Mouse (Mus musculus) neutrophil, adult 5-6 weeks (primary cell): ENCODE results near the gene Slc16a4. TPM values are rescaled to one million over a fixed set of nuclear protein-coding genes. Genes with fewer than 3 reads are reported as not detected.
A peak's percentile ranks its signal among the peaks of the same experiment; 100 is the strongest.
"Not testable (repeated sequence)": the region's sequence is repeated elsewhere in the genome, so short reads cannot be mapped to it uniquely, and the experiment has no call there.

Experiments
- ATAC-seq: fragments of 151-379, 151-347 bp; 2 replicates; pipeline ENCODE4 v1.8.0; 2017; ENCODE audit warnings: mild to moderate bottlenecking, moderate TSS enrichment; ENCODE audit not compliant: insufficient number of reproducible peaks, poor library complexity, low FRiP score, severe bottlenecking; ENCODE audit errors: extremely low read depth
- total RNA-seq: library from RNA; stranded (forward); fragments of 200-1000 nt; gene quantifications from 2 replicates; pipeline ENCODE4 v1.2.3, GENCODE M21; 2017

The Slc16a4 gene
- total RNA-seq, 1 experiment from 2014 or later, result not detected

- no peak for ATAC-seq
These were observed 4.9 kb upstream of the Slc16a4 start for GRCm38 (mm10) chr3:107286123-107286522.

DNA sequence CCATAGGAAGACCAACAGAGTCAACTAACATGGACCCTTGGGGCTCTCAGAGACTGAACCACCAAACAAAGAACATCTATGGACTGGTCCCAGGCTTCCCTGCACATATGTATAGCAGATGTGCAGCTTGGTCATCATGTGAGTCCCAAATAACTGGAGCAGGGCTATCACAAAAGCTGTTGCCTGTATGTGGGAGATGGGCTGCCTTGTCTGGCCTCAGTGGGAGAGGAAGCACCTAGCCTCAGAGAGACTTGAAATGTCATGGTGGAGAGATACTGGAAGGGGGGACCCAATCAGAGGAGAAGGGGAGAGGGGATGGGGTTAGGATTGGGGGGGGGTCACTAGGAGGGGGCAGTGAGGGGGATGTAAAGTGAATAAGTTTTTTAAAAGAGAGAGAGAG is 3.7 kb upstream of the Slc16a4 start:
- no peak for ATAC-seq

- no peak for ATAC-seq
These were observed 4.8 kb downstream of the Slc16a4 start for GRCm38 (mm10) chr3:107295672-107296360.

GRCm38 (mm10) chr3:107296917-107297316 is 5.9 kb downstream of the Slc16a4 start:
- ATAC-seq, result not testable (repeated sequence)

GRCm38 (mm10) chr3:107317338-107317737 is 26.3 kb downstream of the Slc16a4 start:
- no peak for ATAC-seq

DNA sequence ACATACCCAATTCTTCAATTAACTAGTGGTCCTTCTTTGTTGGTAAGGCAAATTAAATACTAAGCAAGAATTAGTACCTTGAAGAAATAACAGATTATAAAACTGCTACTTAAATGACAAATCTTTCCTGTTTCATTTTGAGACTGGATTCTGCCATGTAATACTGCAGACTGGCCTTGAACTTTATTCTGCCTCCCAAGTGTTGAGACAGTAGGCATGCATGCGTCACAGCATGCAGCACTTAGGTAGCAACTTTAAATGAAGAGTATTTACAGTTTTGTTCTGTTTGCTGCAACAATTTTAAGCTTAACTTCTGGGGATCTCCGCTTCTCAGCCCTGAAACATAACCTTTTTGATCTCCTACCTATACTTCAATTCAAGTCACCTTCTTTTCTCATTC is 30.1 kb downstream of the Slc16a4 start:
- ATAC-seq, result no peak

GRCm38 (mm10) chr3:107321776-107322175 is 30.7 kb downstream of the Slc16a4 start:
- no peak for ATAC-seq

GRCm38 (mm10) chr3:107326442-107326841 is 35.4 kb downstream of the Slc16a4 start:
- no peak for ATAC-seq

DNA sequence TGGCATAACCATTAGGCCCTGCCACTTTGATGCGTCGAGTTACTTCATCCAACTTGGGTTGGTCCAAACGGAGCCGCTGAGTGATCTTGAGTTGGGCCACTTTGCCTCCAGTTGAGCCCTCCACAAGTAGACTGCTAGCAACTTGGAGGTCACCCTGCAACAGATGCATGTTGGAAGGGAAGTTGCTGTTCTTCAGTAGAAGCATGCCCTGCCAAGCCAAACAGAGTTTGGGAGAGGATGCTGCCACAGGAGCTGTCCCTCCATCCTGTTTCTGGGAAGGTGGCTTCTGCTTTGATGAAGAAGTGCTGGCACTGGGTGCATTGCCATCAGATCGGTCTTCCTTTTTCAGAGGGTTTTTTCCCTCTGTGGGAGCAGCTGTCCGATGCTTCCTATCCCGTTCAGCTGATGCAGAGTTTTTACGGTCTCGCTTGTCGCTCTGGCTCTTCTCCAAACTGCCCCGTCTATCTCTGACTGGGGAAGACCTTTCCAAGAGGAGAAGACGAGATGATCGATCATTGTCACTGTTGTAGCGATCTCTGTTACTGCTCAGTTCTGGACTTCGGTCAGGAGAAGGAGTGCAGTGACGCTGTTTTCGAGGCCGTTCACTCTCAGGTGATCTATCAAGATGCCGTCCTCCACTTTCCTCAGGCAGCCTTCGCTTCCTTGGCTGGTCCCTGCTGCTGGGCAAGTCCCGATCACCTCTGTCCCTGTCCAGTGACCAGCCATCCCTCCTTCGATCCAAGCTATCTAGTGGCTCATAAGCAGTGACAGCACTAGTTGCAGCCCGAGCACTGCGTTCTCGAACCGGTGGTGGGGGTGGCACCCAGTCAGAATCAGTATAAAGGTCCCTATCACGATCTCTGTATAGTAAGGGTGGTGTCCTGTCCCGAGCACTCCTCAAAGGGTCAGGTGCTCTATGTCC is 39.7 kb downstream of the Slc16a4 start:
- no peak for ATAC-seq

- ATAC-seq, result no peak
These were observed 40.7 kb downstream of the Slc16a4 start for GRCm38 (mm10) chr3:107331746-107332126.

GRCm38 (mm10) chr3:107332127-107332959 is 41.3 kb downstream of the Slc16a4 start:
- no peak for ATAC-seq

DNA sequence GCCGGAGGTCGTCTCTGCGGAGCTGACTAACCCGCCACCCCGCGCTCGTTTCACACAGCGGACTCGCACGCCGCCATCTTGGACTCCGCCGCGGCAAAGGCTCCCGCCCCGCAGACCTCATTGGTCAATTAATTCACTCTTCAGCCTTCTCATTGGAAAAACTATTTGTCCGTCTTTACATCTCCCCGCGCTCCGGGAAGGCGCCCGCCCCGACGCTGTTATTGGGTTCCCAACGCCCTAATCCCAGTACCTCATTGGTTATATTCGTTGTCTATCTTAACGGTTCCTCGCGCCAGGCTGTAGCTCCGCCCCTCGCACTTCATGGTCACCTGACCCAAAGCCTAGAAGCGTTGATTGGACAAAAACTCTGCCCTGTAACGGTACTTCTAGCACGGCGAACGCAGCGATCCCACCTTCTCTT is 41.9 kb downstream of the Slc16a4 start:
- peak; percentile 85 for ATAC-seq

GRCm38 (mm10) chr3:107333381-107334201 is 42.6 kb downstream of the Slc16a4 start, which contains the start of gene Rbm15:
Rbm15 (minus strand) TSS chr3:107333673.
- peak; percentile 80 for ATAC-seq

GRCm38 (mm10) chr3:107334202-107334934 is 43.3 kb downstream of the Slc16a4 start:
- no peak for ATAC-seq

GRCm38 (mm10) chr3:107343971-107344370 is 52.9 kb downstream of the Slc16a4 start:
- ATAC-seq, result no peak

GRCm38 (mm10) chr3:107345033-107345725 is 54.1 kb downstream of the Slc16a4 start:
- no peak for ATAC-seq

DNA sequence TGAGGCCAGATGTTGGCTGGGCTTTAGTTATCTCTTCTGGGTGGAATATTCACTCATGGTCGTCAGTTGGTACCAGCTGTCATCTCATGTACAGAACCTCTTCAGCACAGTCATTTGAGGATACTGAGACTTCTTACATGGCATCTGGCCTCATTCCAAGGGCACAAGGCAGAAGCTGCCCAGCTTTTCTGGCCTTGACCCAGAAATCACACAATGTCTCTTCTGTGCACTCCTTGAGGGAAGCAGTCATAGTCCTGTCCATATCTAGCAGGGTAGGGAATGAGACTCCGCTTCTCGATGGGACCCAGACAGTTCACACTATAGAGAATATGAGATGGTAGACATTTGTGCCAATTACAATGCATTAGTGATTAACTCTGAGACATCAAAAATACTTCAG is 58.0 kb downstream of the Slc16a4 start:
- ATAC-seq, result no peak
